Mouse (Mus musculus): ENCODE measurements around the gene Plin5. TPM values are rescaled to one million over a fixed set of nuclear protein-coding genes. Genes with fewer than 3 reads are reported as not detected.

The Plin5 gene
- total and polyA plus RNA-seq, 3 experiments: not detected

DNA sequence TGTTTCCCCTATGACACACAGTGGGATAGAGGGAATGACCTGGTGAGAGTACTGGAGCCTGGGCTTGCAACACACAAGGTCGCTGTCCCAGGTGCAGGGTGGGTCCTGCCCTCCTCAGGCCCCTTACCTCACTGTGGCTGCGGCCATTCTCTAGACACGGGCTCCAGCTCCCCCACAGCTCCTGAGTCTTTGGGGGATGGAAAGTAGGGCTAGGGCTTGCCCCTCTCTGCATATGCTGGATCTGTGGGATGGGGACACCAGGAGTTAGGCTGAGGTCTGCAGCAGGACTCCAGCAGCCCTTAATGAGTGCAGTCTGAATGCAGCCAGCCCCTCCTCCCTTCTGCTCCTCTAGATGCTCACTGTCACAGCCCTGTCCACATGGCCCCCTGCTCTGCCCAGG lies 4.7 kb downstream of the Plin5 start:
- Histone ChIP-seq H3K4me3 (ENCODE audit: control insufficient read depth in 1 of 2, insufficient read depth in 1 of 2, low read depth in 2 of 2, low read length in 2 of 2) (no peak overlapping the region), H3K79me2 (ENCODE audit: control insufficient read depth, insufficient read depth, low read length, poor library complexity) (no peaks in the 10 kb centered on the region), H3K27ac (ENCODE audit: control insufficient read depth, low read depth, low read length) (no peak overlapping the region), H3K36me3 (ENCODE audit: control insufficient read depth in 1 of 2, insufficient read depth in 2 of 2, low read length in 2 of 2) (no peaks in the 10 kb centered on the region), H3K9ac (ENCODE audit: control insufficient read depth, low read depth, low read length, poor library complexity, severe bottlenecking) (no peak overlapping the region), H3K4me1 (ENCODE audit: control insufficient read depth in 1 of 2, insufficient read depth in 2 of 2, low read length in 2 of 2) (no peaks in the 10 kb centered on the region), H3K27me3 (ENCODE audit: control insufficient read depth in 1 of 2, insufficient read depth in 2 of 2, low read length in 2 of 2) (no peaks in the 10 kb centered on the region), H3K9me3 (replicated peaks; ENCODE audit: insufficient read depth, low read length) (no peaks in the 10 kb centered on the region)
- no peak for DNase-seq (ENCODE audit: low read depth, low spot score)
- TF ChIP-seq RAD21 (IDR thresholded peaks at IDR 0.05; ENCODE audit: low read depth, low read length) (no peak), NRF1 (IDR thresholded peaks at IDR 0.05; ENCODE audit: insufficient read depth, low read depth, low read length, poor library complexity, severe bottlenecking) (no peak), GATA1 (IDR thresholded peaks at IDR 0.05; ENCODE audit: low read depth, low read length) (no peak), EP300 (IDR thresholded peaks at IDR 0.05; ENCODE audit: low read depth in 1 of 2, low read length in 2 of 2) (no peak), MXI1 (IDR thresholded peaks at IDR 0.05; ENCODE audit: low read depth, low read length) (no peak), TAL1 (IDR thresholded peaks at IDR 0.05; ENCODE audit: low read length) (no peak), TCF12 (IDR thresholded peaks at IDR 0.05; ENCODE audit: low read depth, low read length) (no peak), POLR2AphosphoS2 (IDR thresholded peaks at IDR 0.05; ENCODE audit: low read length) (no peak), BHLHE40 (IDR thresholded peaks at IDR 0.05; ENCODE audit: borderline replicate concordance, low read depth, low read length) (no peak), USF2 (IDR thresholded peaks at IDR 0.05; ENCODE audit: borderline replicate concordance in 1 of 2, insufficient read depth in 1 of 2, low read depth in 1 of 2, low read length in 2 of 2) (no peak), NELFE (IDR thresholded peaks at IDR 0.05; ENCODE audit: low read depth, low read length) (no peak), SIN3A (IDR thresholded peaks at IDR 0.05; ENCODE audit: low read length) (no peak), E2F4 (IDR thresholded peaks at IDR 0.05; ENCODE audit: borderline replicate concordance, low read depth, low read length) (no peak), JUND (IDR thresholded peaks at IDR 0.05; ENCODE audit: low read depth, low read length) (no peak)

DNA sequence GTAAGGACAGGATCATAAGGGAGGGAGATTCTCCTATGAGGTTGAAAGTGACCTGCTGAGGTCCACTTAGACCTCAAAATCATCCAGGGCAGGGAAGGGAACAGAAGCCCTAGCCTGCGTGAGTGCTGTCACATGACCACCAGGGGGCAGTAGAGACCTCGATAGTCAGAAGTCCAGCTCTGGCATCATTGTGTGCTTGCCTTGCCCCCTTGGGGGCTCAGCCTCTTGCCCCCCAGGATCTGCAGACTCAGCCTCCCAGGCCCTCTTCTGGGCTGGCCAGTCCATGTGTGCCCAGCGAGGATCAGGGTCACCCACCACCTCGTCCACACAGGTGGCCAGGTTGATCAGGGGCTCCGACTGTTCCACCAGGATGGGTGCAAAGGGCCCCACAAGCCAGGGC lies 5.5 kb downstream of the Plin5 start:
- H3K36me3 ChIP-seq (ENCODE audit: control insufficient read depth in 1 of 2, insufficient read depth in 2 of 2, low read length in 2 of 2): no peaks in the 10 kb centered on the region
- H3K27me3 ChIP-seq (ENCODE audit: control insufficient read depth in 1 of 2, insufficient read depth in 2 of 2, low read length in 2 of 2): no peaks in the 10 kb centered on the region
- H3K9me3 ChIP-seq (replicated peaks; ENCODE audit: insufficient read depth, low read length): no peaks in the 10 kb centered on the region
- no peaks in the 10 kb centered on the region for H3K79me2 ChIP-seq (ENCODE audit: control insufficient read depth, insufficient read depth, low read length, poor library complexity)
- H3K27ac ChIP-seq (ENCODE audit: control insufficient read depth, low read depth, low read length): no peak overlapping the region
- no peak overlapping the region for H3K9ac ChIP-seq (ENCODE audit: control insufficient read depth, low read depth, low read length, poor library complexity, severe bottlenecking)
- DNase-seq (ENCODE audit: low read depth, low spot score): peak; percentile 84
- no peaks in the 10 kb centered on the region for H3K4me1 ChIP-seq (ENCODE audit: control insufficient read depth in 1 of 2, insufficient read depth in 2 of 2, low read length in 2 of 2)
- H3K4me3 ChIP-seq (ENCODE audit: control insufficient read depth in 1 of 2, insufficient read depth in 1 of 2, low read depth in 2 of 2, low read length in 2 of 2): no peak overlapping the region
- TF ChIP-seq GABPA (IDR thresholded peaks at IDR 0.05; ENCODE audit: low read depth, low read length) (no peak), POLR2AphosphoS2 (IDR thresholded peaks at IDR 0.05; ENCODE audit: low read length) (no peak), RAD21 (IDR thresholded peaks at IDR 0.05; ENCODE audit: low read depth, low read length) (peak; percentile 72), TCF12 (IDR thresholded peaks at IDR 0.05; ENCODE audit: low read depth, low read length) (no peak), RCOR1 (IDR thresholded peaks at IDR 0.05; ENCODE audit: low read depth, low read length) (no peak), CTCF (IDR thresholded peaks at IDR 0.05 in 2 of 3, conservative IDR thresholded peaks at IDR 0.05 in 1 of 3; ENCODE audit: control insufficient read depth in 1 of 3, insufficient read depth in 1 of 3, low read depth in 2 of 3, low read length in 3 of 3, poor library complexity in 1 of 3, severe bottlenecking in 1 of 3) (peak; percentile 85 to 95 (median 94)), POLR2A (IDR thresholded peaks at IDR 0.05; ENCODE audit: control insufficient read depth in 1 of 2, insufficient read depth in 1 of 2, low read depth in 1 of 2, low read length in 2 of 2, poor library complexity in 1 of 2) (no peak), CHD1 (IDR thresholded peaks at IDR 0.05; ENCODE audit: low read depth, low read length) (no peak), SMC3 (IDR thresholded peaks at IDR 0.05; ENCODE audit: low read depth, low read length) (peak; percentile 83), TBP (IDR thresholded peaks at IDR 0.05; ENCODE audit: low read depth, low read length) (no peak), USF1 (IDR thresholded peaks at IDR 0.05; ENCODE audit: low read depth, low read length) (peak; percentile 70), BHLHE40 (IDR thresholded peaks at IDR 0.05; ENCODE audit: borderline replicate concordance, low read depth, low read length) (no peak), ZC3H11A (IDR thresholded peaks at IDR 0.05; ENCODE audit: low read depth, low read length) (peak; percentile 60), ELF1 (IDR thresholded peaks at IDR 0.05; ENCODE audit: low read depth, low read length) (no peak), SIN3A (IDR thresholded peaks at IDR 0.05; ENCODE audit: low read length) (no peak), ZNF384 (IDR thresholded peaks at IDR 0.05; ENCODE audit: low read depth, low read length) (no peak), MYC (IDR thresholded peaks at IDR 0.05; ENCODE audit: low read depth, low read length) (no peak), KAT2A (conservative IDR thresholded peaks at IDR 0.05; ENCODE audit: low read depth, low read length) (no peak), EP300 (IDR thresholded peaks at IDR 0.05; ENCODE audit: low read depth in 1 of 2, low read length in 2 of 2) (no peak), MYB (IDR thresholded peaks at IDR 0.05; ENCODE audit: low read depth, low read length) (no peak), POLR2AphosphoS5 (IDR thresholded peaks at IDR 0.05; ENCODE audit: borderline replicate concordance, low read depth, low read length) (no peak), E2F4 (IDR thresholded peaks at IDR 0.05; ENCODE audit: borderline replicate concordance, low read depth, low read length) (no peak), ZMIZ1 (IDR thresholded peaks at IDR 0.05; ENCODE audit: low read depth, low read length) (no peak), NELFE (IDR thresholded peaks at IDR 0.05; ENCODE audit: low read depth, low read length) (no peak), MEF2A (IDR thresholded peaks at IDR 0.05; ENCODE audit: extremely low read depth, insufficient replicate concordance, low read depth, low read length, poor library complexity, severe bottlenecking) (no peak)
